Mouse (Mus musculus): Measurements from ENCODE around the gene Slc44a3.

- TF ChIP-seq CTCF (IDR thresholded peaks at IDR 0.05; ENCODE audit: extremely low read depth, insufficient read length, insufficient replicate concordance, low read depth, low read length) (no peak), POLR2A (IDR thresholded peaks at IDR 0.05; ENCODE audit: low read depth, low read length) (no peak)
Measured at GRCm38 (mm10) chr3:121506175-121506574, 26.0 kb downstream of the Slc44a3 start.

All from small intestine, adult 2 months (tissue).